Mouse (Mus musculus) G1E (cell line): ENCODE results near the gene Gse1.

Experiments used
- CTCF ChIP-seq: IDR thresholded peaks from 2 replicates; pipeline ENCODE4 v1.5.1; 2012; ENCODE audit warnings: low read depth, low read length, inconsistent platforms, mixed read lengths
- GATA2 ChIP-seq: IDR thresholded peaks from 2 replicates; pipeline ENCODE4 v1.6.1; 2012; ENCODE audit warnings: low read depth, low read length, inconsistent platforms, borderline replicate concordance
- POLR2AphosphoS5 ChIP-seq: IDR thresholded peaks from 2 replicates; pipeline ENCODE4 v1.6.1; 2012; ENCODE audit warnings: low read depth, low read length, inconsistent platforms; ENCODE audit not compliant: insufficient replicate concordance
- TAL1 ChIP-seq: conservative IDR thresholded peaks from 2 replicates; pipeline ENCODE4 v1.6.1; 2012; ENCODE audit warnings: low read depth, low read length, inconsistent platforms, mixed read lengths

DNA sequence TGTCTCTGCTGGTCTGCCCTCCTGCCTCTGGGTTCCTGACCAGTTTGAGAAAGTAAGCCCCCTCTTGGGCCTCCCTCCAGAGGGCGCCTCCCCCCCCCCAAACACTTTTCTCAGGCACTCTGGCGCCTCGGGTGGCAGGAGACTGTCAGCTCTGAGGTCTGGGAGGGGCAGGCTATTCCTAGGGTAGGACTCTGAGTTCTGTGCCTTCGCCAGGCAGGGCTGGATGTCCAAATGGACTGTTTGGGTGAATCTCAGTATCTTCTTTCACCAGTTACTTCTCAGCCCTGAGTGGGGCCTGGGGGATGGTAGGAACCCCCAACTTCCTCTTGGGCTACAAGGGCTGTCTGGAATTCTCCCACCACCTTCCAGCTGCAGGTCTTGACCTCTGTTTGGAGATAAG lies 16.9 kb upstream of the Gse1 start:
- TF ChIP-seq POLR2AphosphoS5: no peak
- TF ChIP-seq GATA2: no peak
- TF ChIP-seq CTCF: no peak
- TF ChIP-seq TAL1: no peak
